Mouse (Mus musculus): ENCODE data around the gene Fam83e. TPM values are rescaled to one million over a fixed set of nuclear protein-coding genes. Genes with fewer than 3 reads are reported as not detected.

Gene Fam83e
- total RNA-seq (2021), result under 1 TPM; 0.25 to 0.27 TPM
- long read RNA-seq, result 0 reads

DNA sequence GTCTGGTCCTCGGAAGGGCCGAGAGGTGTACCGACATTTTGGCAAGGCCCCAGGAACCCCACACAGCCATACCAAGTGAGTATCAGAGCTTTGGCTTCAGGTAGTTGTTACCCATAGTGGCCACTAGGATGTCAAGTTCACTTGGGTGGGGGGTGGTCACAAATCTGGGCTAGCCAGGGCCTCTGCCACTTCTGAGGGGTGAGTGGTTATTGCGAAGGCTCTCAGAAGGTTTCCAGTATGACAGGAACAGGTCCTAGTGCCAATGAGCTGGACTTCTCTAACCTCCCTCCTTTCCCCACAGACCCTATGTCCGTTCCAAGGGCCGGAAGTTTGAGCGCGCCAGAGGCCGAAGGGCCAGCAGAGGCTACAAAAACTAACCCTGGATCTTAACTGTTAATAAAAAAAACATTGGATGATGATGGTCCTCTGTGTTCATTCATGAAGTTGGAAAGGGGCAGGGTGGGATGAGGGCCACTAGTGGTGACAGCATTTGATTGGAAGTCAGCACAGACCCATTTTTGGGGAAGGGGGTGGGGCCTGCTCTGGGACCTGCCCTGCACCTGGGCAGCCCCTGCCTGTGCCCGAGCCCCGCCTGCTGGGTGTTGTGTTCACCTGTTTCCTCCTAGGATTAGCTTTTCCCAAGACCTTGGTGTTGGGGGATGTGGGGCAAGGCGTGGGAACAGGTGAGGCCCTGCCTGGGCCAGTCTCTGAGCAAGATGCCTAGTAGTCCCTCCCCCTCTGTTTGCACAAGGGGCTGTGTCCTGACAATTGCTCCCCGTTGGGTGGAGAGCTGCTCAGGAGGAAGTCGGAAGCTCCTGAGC lies at the start of gene Fam83e:
Fam83e (plus strand) TSS at position 800 of the 821 bp plus-strand sequence.
- DNase-seq (ENCODE audit: low spot score in 2 of 2), result no peak

DNA sequence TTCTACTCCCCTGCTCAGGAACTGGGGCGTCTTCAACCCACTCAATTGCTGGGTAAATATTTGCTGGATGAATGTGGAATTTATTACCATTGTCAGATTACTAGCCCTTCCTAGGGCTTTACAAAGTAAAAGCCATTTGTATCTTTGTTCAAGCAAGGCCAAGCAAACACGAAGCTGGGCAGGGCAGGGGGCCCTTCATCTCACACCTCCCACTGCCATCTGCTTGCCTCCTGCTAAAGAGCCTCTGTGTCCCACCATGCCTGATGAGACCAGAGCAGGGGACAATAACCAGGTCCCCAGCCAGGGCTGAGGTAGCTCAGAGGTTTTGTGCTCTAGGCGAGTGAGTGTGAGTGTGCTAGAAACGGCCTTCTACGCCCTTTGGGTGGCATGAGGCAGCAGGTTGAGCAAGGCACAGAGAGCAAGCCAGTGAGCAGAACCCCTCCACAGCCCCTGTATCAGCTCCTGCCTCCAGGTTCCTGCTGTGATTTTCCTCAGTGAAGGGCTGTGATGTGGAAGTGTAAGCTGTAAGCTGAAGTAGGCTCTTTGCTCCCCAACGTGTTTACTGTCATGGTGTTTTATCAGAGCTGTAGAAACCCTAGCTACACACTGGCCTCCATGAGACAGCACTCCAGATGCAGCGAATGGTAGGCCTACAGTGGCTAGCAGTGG lies 43.3 kb upstream of the Fam83e start:
- DNase-seq (ENCODE audit: low spot score in 2 of 2), result no peak

DNA sequence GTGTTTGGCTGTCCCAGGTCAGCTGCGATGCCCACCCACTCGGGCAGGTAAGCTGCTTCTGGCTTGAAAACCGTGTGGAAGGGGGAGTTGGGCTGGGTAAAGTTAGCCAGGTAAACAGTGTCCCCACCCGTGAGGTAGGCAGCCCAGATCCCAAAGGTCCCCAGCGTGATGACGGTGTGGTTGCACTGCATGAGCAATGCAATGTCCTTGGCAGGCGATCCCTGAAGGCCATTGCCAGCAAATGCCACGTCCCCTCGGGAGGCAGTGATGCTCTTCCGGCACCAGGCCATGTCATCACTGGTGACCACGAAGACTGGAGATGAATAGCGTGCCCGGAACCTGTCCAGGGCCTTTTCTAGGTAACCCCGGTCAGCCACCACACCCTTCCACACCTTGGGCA lies 42.5 kb upstream of the Fam83e start:
- no peak for DNase-seq (ENCODE audit: low spot score in 2 of 2)

DNA sequence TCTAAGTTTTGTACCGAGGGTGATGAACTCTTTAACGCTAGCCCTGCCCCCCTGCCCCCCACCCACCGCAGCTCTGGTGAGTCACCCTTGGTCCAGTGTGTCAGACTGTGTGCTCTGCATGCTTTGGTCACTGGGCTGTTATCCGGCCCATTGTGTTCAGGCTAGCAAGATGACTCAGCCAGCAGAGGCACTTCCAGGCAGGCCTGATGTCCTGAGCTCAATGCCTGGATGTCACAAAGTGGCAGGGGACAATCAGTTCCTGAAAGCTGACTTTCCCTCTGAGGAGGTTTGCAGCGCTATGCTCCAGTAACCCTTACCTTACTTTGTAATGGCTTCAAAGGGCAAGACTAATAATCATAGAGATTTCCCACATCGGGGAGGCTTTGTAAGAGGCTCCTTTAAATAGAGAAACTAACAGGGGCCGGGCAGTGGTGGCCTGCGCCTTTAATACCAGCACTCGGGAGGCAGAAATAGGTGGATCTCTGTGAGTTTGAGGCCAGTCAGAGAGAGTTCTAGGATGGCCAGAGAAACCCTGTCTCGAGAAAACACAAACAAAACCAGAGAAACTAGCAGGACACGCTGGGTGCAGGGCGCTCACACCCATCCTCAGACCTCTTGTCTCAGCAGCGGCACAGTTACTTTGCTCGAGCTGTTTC lies 40.9 kb upstream of the Fam83e start:
- no peak for DNase-seq (ENCODE audit: low spot score in 2 of 2)

DNA sequence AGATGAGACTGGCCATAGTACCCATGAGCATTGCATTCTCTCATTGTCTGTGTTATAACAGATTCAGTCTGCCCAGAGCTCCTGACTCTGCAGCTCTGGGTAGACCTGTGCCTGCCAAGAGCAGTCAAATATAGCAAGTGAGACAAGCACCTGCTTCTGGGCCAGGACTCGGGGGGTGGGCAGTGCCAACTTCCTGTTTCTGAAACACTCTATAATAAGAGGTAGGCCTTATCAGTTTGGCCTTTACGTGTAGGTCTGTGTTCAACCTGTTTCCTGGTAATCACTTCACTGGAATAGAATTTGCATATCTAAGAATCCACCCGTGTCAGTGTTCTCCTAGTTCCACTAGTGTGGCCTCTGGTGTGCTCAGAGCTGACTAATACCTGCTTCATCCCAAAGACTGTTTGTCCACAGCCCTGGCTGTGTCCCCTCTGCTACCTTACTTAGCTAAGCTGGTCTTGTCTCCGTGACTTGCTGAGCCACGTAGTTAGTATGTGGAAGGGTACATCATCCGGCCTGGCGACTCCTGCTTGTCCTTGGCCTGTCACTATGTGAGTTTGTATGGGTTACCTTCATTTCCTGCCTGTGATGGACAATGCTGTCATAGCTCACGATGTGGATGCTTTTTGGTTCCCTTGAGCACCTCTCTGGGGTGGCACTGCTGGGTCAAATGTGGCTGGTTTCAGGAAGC lies 39.8 kb upstream of the Fam83e start:
- no peak for DNase-seq (ENCODE audit: low spot score in 2 of 2)

- DNase-seq (ENCODE audit: low spot score in 2 of 2), result peak; percentile 80 to 90
These were observed 38.6 kb upstream of the Fam83e start for GRCm38 (mm10) chr7:45682144-45683126.

DNA sequence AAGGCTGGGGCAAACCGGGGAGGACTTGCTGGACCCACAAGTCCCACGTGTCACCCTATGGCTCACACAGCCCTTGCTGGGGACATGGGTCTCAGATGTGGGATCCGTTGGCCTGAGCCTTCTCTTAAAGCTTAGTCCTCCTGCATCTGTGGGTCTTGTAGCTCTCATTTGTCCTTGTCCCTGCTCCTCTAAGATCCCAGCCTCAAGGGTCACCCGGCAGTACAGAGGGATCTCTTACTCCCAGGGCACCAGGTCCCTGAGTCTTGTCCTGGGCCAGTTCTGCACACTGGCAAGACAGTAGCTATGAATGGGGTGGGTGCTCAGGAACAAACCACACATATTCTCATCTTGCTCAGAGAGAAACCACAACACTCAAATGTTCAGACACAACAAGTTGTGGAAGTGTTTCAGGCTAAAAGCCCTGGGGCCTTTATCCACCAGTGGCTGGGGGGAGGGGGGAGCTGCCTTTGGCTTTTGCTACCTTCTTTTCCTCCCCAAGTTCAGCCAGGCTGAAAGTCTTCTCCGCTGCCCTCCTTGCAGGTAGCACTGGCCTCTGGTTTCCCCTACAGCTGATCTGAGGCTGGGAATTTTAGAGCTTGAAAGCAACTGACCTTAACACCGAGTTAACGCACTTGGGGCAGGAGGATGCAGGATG lies 37.5 kb upstream of the Fam83e start, which contains the start of gene Ntn5:
Ntn5 (plus strand) TSS at position 627 of the 655 bp plus-strand sequence.
- DNase-seq (ENCODE audit: low spot score in 2 of 2), result no peak

DNA sequence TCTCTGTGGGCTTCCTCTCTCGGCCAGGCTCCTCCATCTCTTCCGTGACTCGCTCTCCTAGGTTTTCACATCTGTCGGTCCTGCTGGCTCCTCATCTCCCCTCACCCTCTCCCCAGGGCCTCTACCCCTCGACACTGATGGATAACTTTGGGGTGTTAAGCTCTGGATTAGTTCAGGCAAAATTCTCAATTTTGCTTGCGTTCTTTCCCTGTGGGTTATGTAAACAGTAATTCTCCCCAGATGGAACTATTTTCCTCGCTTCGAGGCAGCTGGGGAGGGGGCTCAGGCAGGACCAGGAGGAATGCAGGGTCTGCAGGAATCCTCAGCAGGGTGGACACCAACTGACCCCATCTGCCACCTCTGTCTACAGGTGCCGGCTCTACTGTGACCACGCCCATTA lies 35.2 kb upstream of the Fam83e start:
- DNase-seq (ENCODE audit: low spot score in 2 of 2), result no peak

DNA sequence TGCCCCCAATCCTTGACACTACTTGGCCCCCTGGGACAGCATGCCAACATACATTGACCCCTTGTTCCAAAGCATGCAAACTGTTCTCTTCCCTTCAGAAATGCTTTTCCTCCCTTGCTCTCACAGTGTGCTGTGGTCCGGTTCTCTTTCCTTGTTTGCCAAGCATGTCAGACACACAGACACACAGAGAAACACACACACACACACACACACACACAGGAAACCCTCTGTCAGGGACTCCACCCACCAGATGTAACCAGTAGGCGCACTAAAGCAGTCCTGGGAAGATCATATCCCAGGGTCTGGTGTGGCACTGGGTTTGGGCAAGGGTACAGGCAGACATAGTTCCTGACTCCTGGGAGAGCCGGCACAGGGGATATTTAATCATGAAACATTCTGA lies 34.2 kb upstream of the Fam83e start:
- no peak for DNase-seq (ENCODE audit: low spot score in 2 of 2)

- DNase-seq (ENCODE audit: low spot score in 2 of 2), result no peak
These were observed 31.9 kb upstream of the Fam83e start for GRCm38 (mm10) chr7:45689099-45689498.

GRCm38 (mm10) chr7:45689800-45690199 lies 31.2 kb upstream of the Fam83e start:
- DNase-seq (ENCODE audit: low spot score in 2 of 2), result no peak

DNA sequence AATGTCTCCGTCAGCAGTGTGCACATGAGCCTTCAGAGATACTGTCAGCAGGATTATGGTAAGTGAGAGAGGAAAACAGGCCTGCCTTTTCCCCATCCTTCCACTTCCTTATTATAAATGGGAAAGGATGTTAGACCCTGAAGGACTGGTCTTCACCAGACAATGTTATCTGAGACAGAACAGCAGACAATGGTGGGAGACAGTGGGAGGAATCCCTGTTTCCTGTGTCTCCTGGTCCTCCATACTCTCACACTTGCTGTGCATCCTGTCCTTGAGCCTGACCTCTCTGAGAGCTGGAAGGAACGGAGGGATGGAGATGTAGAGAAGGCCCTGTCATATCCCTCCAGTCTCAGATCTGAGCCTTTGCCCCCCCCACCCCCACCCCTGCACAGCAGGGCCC lies 28.6 kb upstream of the Fam83e start:
- no peak for DNase-seq (ENCODE audit: low spot score in 2 of 2)

- no peak for DNase-seq (ENCODE audit: low spot score in 2 of 2)
These were observed 27.0 kb upstream of the Fam83e start, which contains the start of gene Sec1 for GRCm38 (mm10) chr7:45693921-45694591. Gene Sec1, minus strand, starts transcription at chr7:45694402.

GRCm38 (mm10) chr7:45695098-45695497 lies 25.9 kb upstream of the Fam83e start:
- DNase-seq (ENCODE audit: low spot score in 2 of 2), result no peak

- DNase-seq (ENCODE audit: low spot score in 2 of 2), result no peak
These were observed 23.1 kb upstream of the Fam83e start for GRCm38 (mm10) chr7:45697894-45698293.

GRCm38 (mm10) chr7:45699523-45700141 lies 21.4 kb upstream of the Fam83e start, which contains the start of gene Car11:
Gene Car11, plus strand, starts transcription at chr7:45699843.
- DNase-seq (ENCODE audit: low spot score in 2 of 2), result no peak

GRCm38 (mm10) chr7:45700301-45701015 lies 20.6 kb upstream of the Fam83e start:
- DNase-seq (ENCODE audit: low spot score in 2 of 2), result peak; percentile 79 to 93

DNA sequence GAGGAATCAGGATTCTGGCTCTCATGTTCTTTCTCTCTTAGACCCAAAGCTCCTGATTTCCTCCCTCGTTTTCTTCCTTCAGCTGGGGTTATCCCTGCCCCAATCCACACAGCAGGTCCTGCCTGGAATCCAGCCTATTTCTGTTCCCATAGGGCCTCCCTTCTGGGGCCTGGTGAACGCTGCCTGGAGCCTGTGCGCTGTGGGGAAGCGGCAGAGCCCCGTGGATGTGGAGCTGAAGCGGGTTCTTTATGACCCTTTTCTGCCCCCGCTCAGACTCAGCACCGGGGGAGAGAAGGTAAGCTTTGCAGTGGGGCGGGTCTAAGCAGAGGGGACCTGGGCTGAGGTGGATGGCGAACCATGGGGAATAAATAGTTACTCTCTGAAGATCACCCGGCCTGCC lies 19.9 kb upstream of the Fam83e start:
- DNase-seq (ENCODE audit: low spot score in 2 of 2), result no peak

All from layer of hippocampus, adult 18-20 months (tissue).